Mouse (Mus musculus): ENCODE data around the gene Ppy. TPM values are rescaled to one million over a fixed set of nuclear protein-coding genes. Genes with fewer than 3 reads are reported as not detected.

Ppy gene
- not detected for total RNA-seq (2021)
- long read RNA-seq, experiment 1, result 0 reads
- long read RNA-seq, experiment 2, result 0 reads

- DNase-seq, result no peak
Measured at GRCm38 (mm10) chr11:102101219-102101618, at the start of gene Ppy. Ppy (minus strand) TSS chr11:102101319.

DNA sequence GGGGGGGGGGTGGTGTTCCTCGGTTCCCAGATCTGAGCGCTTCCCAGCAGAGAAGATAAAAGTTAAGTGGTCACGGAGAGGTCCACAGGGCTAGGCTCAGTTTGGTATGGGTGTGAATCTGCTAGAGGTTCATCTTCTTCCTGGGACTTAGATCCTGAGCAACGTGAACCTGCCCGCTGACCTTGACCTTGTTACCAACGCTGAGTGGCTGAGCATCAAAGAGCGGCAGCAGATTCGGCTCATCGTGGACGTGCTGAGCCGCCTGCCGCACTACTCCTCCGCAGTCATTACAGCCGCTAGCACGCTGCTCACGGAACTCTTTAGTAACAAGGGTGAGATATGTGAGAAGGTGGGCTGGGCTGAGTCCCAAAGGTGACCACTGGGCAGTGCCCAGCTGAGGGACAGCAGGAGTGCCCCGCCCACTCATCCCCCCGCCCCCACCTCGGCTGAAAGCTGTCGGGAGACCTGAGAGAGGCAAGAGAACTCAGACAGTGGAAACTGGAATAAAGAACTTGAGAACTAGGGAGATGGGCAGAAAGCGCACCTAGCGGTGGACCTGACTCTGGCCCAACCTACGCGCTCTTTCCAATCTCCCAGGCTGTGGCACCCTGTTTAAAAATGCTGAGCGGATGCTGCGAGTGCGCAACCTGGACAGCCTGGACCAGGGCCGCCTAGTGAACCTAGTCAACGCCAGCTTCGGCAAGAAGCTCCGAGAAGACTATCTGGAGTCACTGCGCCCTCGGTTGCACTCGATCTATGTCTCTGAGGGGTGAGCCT lies 46.3 kb upstream of the Ppy start:
- DNase-seq, result no peak

DNA sequence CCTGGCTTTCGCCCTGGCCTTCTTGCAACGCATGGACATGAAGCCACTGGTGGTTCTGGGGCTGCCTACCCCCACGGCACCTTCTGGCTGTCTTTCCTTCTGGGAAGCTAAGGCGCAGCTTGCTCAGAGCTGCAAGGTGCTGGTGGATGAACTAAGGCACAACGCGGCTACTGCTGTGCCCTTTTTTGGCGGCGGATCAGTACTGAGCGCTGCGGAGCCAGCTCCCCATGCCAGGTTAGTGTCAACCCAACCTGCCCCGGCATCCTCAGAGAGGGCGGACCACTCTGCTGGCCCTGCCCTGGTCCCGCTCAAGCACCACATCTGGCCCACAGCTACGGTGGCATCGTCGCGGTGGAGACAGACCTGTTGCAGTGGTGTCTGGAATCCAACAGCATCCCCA lies 45.4 kb upstream of the Ppy start:
- DNase-seq, result no peak

GRCm38 (mm10) chr11:102146005-102146404 lies 44.9 kb upstream of the Ppy start:
- DNase-seq, result peak; percentile 66

- DNase-seq, result peak; percentile 38
Measured at GRCm38 (mm10) chr11:102145471-102146001, 44.4 kb upstream of the Ppy start, which contains the start of gene Nags. Nags (plus strand) TSS chr11:102145513.

GRCm38 (mm10) chr11:102144957-102145470 lies 43.9 kb upstream of the Ppy start:
- no peak for DNase-seq

- DNase-seq, result no peak
Measured at GRCm38 (mm10) chr11:102142355-102142754, 41.2 kb upstream of the Ppy start.

GRCm38 (mm10) chr11:102140508-102140907 lies 39.4 kb upstream of the Ppy start:
- DNase-seq, result peak; percentile 79

GRCm38 (mm10) chr11:102138447-102138740 lies 37.3 kb upstream of the Ppy start:
- peak; percentile 79 for DNase-seq

GRCm38 (mm10) chr11:102137625-102138446 lies 36.7 kb upstream of the Ppy start:
- no peak for DNase-seq

DNA sequence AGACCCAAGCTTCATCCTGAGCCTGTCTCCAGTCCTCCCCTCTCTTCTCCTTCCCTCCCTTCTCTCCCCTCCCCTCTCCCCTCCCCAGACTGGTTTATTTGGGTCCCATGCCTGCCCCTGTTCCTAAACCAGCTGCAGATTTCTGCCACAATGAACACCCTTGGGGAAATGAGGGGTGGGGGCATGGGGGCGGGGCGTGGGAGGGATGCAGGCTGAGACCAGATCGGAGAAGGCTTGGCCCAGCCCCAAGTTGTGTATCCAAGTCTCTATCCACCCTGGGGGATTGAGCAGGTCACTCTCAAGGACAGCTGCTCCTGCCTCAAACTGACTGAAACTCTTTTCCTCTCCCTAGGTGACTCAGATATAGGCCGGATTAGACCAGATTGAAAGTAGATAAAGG lies 33.4 kb upstream of the Ppy start:
- no peak for DNase-seq

- no peak for DNase-seq
Measured at GRCm38 (mm10) chr11:102117386-102117785, 16.3 kb upstream of the Ppy start.

DNA sequence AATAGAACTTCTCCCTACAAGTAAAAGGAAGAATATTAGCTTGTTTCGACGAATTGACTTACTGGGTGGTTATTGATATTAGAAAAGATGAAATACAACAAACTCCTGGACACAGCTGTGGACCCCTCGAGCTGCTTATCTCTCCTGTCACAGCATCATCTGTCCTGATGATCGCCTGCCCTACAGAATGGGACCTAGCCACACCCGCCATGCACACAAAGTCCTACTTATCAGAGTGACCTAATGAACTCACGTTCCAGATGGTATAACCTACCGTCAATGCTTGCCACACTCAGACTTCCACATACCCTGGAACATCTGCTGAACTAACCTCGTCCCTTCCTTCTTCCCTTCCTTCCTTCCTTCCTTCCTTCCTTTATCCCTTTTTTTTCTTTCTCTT lies 15.1 kb upstream of the Ppy start:
- DNase-seq, result no peak

DNA sequence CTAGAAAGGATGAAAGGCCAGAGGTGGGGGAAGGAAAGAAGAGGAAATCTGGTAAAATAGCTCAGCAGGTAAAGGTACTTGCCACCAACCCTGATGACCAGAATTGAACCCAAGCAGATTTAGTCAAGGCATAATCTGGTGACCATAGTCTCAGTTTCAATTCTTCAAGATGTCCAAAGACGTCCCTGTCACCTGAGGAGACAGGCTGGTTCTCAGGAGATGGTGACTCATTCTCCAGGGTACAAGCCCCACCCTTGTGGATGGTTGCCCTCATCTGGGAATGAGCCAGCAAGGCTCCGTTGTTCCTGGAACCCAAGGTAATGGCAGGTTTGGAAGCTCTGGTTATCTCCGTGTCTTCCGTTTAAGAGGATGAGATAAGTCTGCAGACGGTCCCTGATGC lies 10.5 kb upstream of the Ppy start:
- DNase-seq, result no peak

- DNase-seq, result no peak
Measured at GRCm38 (mm10) chr11:102107732-102108131, 6.6 kb upstream of the Ppy start, which contains the start of gene Pyy. Pyy (minus strand) TSS chr11:102107832.

GRCm38 (mm10) chr11:102106911-102107310 lies 5.8 kb upstream of the Ppy start:
- DNase-seq, result no peak

DNA sequence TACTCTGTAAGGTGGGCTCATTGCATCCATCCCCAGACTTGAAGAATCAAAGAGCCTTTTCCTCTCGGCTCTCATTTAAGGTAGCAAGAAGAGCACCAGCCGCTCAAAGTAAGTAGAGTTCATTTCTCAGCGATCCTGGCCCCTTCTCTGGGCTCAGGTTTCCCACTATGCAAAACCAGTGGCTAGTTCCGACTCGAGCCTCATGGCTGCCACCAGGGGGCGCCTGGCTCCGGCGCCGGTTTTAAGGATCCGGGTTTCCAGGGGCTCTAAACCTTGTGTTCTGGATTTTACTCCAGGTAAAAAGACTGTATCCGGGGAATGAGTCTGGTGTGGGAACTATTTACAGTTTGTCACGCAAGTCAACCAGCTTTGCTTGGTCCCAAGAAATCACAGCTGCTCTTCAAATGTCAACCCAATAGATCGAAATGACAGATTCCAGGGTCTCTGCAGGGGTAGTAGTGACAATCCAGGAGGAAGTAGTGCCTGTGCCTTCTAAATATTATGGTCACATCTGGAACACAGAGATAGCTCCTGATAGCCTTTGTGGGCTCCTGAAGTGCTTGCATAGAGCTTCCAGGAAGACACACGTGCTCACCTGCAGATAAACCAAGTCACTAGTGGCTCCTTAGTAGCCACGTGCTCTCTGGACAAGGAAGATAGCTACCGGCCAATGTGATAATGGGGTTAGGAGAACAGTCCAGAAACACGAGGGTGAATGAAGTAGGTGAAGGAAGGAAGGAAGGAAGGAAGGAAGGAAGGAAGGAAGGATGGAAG lies 1.6 kb upstream of the Ppy start:
- peak; percentile 83 for DNase-seq

DNA sequence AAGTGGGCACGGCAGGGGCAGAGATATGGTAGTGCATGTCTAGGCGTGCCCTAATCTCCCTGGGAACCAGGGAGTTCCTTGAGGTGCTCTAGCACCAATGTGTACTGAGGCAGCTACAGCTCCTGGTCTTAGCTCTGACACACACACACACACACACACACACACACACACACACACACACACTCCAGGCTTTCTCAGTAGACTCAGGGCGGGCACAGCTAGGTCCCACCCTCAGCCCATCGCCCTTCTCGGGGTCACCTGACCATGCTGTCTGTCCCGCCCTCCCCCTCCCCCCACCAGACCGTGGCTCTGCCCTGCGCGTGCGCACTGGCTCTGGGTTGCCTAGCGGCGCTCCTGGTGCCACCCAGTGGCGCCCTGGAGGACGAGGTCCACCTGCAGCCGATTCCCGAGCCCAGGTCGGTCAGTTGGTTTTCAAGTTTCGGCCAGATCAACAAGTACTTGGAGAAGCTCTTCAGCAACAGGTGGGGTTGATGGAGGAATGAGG lies 4.2 kb downstream of the Ppy start:
- DNase-seq, result peak; percentile 85

DNA sequence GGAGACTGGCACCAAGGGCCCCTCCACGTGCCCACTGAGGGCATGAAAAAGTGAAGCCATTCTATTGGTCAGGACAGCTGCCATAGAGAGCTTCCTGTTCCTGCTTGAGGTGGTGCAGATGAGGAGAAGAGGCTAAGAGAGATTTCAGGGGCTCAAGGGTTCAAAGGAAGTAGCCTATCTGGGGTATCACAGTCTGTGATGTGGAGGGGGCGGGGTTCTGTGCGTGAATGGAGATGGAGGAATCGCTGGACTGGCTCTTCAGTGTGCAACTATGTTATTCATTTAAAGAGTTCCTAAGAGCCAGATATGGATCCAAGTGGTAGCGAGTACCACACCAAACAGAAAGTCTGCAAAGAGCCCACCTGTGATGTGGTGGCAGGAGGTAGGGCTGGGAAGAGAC lies 4.7 kb downstream of the Ppy start:
- DNase-seq, result no peak

GRCm38 (mm10) chr11:102095676-102096075 lies 5.4 kb downstream of the Ppy start:
- DNase-seq, result no peak

- DNase-seq, result peak; percentile 80
Measured at GRCm38 (mm10) chr11:102089088-102089808, 11.9 kb downstream of the Ppy start.

Data from adrenal gland, postnatal 10 days (tissue).